Mouse (Mus musculus): ENCODE results near the gene Pus10. TPM values are rescaled to one million over a fixed set of nuclear protein-coding genes. Genes with fewer than 3 reads are reported as not detected.

The Pus10 gene
- polyA plus RNA-seq, 1 experiment from 2014 or later, result 11.9 TPM

DNA sequence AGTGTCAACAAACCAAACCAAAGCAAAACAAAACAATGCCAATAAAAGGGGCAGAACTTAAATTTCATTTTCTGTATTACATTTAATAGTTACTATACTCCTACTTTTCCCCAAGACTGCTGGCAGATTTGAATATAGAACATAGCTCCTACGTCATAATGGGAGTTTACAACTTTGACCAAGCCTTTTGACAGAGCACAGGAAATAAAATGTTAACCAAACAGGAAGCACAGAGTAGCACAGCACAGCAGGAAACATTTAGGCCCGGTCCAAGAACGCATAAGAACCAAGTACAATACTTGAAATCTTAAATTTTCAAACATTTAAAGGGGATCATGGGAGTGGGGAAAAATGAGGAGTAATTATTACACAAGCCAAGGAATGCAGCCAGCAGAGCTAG lies 116.6 kb downstream of the Pus10 start:
- Histone ChIP-seq H3K4me2 (no peak overlapping the region), H3K4me3 (replicated peaks) (no peak overlapping the region), H3K9ac (no peak overlapping the region), H3K9me3 (replicated peaks) (no peaks in the 10 kb centered on the region), H3K4me1 (replicated peaks) (no peaks in the 10 kb centered on the region), H3K36me3 (replicated peaks) (no peaks in the 10 kb centered on the region), H3K27ac (replicated peaks) (no peak overlapping the region), H3K27me3 (no peaks in the 10 kb centered on the region)
- no peak for ATAC-seq (ENCODE audit: insufficient read depth)
- 42% methylated on average over 3 of the region's 3 CpGs for WGBS (ENCODE audit: insufficient replicate concordance)

Other genes with a start within 250 kb of the Pus10 start
- 22.7 and 25.9 TPM in 2 replicates for gene Ahsa2, start 167.6 kb upstream of the Pus10 start, polyA plus RNA-seq (2015; fragmentation: Nextera tagmentation; extraction: Ambion mirVana)
- not detected in 2 replicates for gene 1700093K21Rik, start 144.5 kb upstream of the Pus10 start, polyA plus RNA-seq (2015; fragmentation: Nextera tagmentation; extraction: Ambion mirVana)
- gene 0610010F05Rik, start 32.0 kb upstream of the Pus10 start, polyA plus RNA-seq (2015; fragmentation: Nextera tagmentation; extraction: Ambion mirVana), result 9.5 and 9.6 TPM in 2 replicates
- 9.4 and 11.4 TPM in 2 replicates for gene Pex13, start 285 bp downstream of the Pus10 start, polyA plus RNA-seq (2015; fragmentation: Nextera tagmentation; extraction: Ambion mirVana)
- gene Rel, start 105.3 kb downstream of the Pus10 start, polyA plus RNA-seq (2015; fragmentation: Nextera tagmentation; extraction: Ambion mirVana), result 0.46 and 0.48 TPM in 2 replicates
- 3.7 and 3.8 TPM in 2 replicates for gene Papolg, start 229.6 kb downstream of the Pus10 start, polyA plus RNA-seq (2015; fragmentation: Nextera tagmentation; extraction: Ambion mirVana)

Measured in liver, embryonic 15.5 days (tissue).